ENCODE assay signal across 20 mouse cellular contexts in genomic region chr16:34405094-34405493, GRCm38 (mm10).
"Had no signal": no experiment of that assay in that cellular context is flagged by ENCODE, and none has a peak within 500 bp of the region (broad histone marks: within the 10 kb centered on the region; RNA-seq: fewer than 3 reads in every experiment).

No protein-coding gene starts in this region.

- H3K36me3 ChIP-seq: limb, embryonic 12.5 days; limb, embryonic 15.5 days; midbrain, embryonic 12.5 days; midbrain, embryonic 15.5 days; neural tube, embryonic 12.5 days; neural tube, embryonic 15.5 days had no signal

- ATAC-seq: liver, postnatal 0 days; lung, postnatal 0 days; midbrain, embryonic 15.5 days had no signal

- H3K27ac ChIP-seq: limb, embryonic 12.5 days; limb, embryonic 15.5 days; liver, embryonic 14.5 days; macrophage; midbrain, embryonic 12.5 days; midbrain, embryonic 15.5 days; neural tube, embryonic 12.5 days; neural tube, embryonic 15.5 days had no signal

- H3K27me3 ChIP-seq: limb, embryonic 12.5 days; limb, embryonic 15.5 days; midbrain, embryonic 12.5 days; midbrain, embryonic 15.5 days; neural tube, embryonic 12.5 days; neural tube, embryonic 15.5 days had no signal

- H3K4me3 ChIP-seq: limb, embryonic 12.5 days; limb, embryonic 15.5 days; midbrain, embryonic 12.5 days; midbrain, embryonic 15.5 days; neural tube, embryonic 12.5 days; neural tube, embryonic 15.5 days had no signal

- H3K9me3 ChIP-seq: limb, embryonic 12.5 days; limb, embryonic 15.5 days; midbrain, embryonic 12.5 days; midbrain, embryonic 15.5 days; neural tube, embryonic 12.5 days; neural tube, embryonic 15.5 days had no signal

- DNase-seq: kidney, adult 18-20 months; kidney, adult 9 months; kidney, postnatal 14 days; kidney, postnatal 4 days; layer of hippocampus, postnatal 36 days; liver, postnatal 0 days; lung, embryonic 14.5 days; thymus, adult 2 months; thymus, postnatal 14 days; thymus, postnatal 4 days had no signal

- H3K4me2 ChIP-seq: limb, embryonic 12.5 days; limb, embryonic 15.5 days; liver, embryonic 11.5 days; lung, embryonic 14.5 days; midbrain, embryonic 12.5 days; midbrain, embryonic 15.5 days; neural tube, embryonic 12.5 days; neural tube, embryonic 15.5 days had no signal

- H3K9ac ChIP-seq: limb, embryonic 12.5 days; limb, embryonic 15.5 days; liver, embryonic 14.5 days; liver, postnatal 0 days; lung, embryonic 14.5 days; midbrain, embryonic 12.5 days; midbrain, embryonic 15.5 days; neural tube, embryonic 12.5 days; neural tube, embryonic 15.5 days had no signal

- H3K4me1 ChIP-seq: limb, embryonic 12.5 days; limb, embryonic 15.5 days; neural tube, embryonic 12.5 days had no signal
